Mouse (Mus musculus) adrenal gland, postnatal 10 days (tissue): Measurements from ENCODE around the gene Nfib. TPM values are rescaled to one million over a fixed set of nuclear protein-coding genes. Genes with fewer than 3 reads are reported as not detected.

Experiments
- total RNA-seq, 2 experiments: library from RNA; stranded (reverse); gene quantifications; 2 replicates each; pipeline ENCODE4 v1.2.3; 2021

Gene Nfib
- total RNA-seq, 2 experiments from 2014 or later: 101 to 139 TPM

Other genes with a start within 250 kb of the Nfib start
- gene Zdhhc21, start 154.2 kb upstream of the Nfib start, total RNA-seq: 10 to 100 TPM; 17.8 to 19.5 TPM
- gene Cer1, start 179.4 kb upstream of the Nfib start, total RNA-seq: not detected